Mouse (Mus musculus): ENCODE measurements around the gene F2rl2.

The F2rl2 gene

GRCm38 (mm10) chr13:95703376-95703775, 6.7 kb downstream of the F2rl2 start:
- DNase-seq (ENCODE audit: low read depth, low spot score) = no peak

- no peak for DNase-seq (ENCODE audit: low read depth, low spot score)
Measured at GRCm38 (mm10) chr13:95705589-95705988, 8.9 kb downstream of the F2rl2 start.

DNA sequence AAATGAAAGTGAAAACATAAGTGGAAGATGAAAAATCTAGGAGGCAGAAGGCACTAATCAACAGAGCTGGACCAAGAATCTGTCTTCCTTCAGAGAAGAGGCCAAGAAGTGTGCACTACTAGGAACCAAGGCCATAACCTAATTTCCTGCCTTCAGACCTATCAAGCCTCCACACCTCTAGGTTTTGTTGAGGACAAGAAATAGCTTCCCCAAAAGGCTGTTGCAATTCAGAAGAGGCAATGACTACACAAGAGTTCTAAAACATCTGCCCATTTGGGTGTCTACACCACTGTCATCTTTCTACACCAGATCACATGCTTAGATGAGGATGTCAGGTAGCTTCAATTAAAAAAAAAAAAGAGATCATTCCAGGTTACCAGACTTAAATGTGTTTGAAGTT, 15.4 kb downstream of the F2rl2 start:
- no peak for DNase-seq (ENCODE audit: low read depth, low spot score)

GRCm38 (mm10) chr13:95712570-95713268, 16.1 kb downstream of the F2rl2 start:
- DNase-seq (ENCODE audit: low read depth, low spot score) = peak; percentile 85

DNA sequence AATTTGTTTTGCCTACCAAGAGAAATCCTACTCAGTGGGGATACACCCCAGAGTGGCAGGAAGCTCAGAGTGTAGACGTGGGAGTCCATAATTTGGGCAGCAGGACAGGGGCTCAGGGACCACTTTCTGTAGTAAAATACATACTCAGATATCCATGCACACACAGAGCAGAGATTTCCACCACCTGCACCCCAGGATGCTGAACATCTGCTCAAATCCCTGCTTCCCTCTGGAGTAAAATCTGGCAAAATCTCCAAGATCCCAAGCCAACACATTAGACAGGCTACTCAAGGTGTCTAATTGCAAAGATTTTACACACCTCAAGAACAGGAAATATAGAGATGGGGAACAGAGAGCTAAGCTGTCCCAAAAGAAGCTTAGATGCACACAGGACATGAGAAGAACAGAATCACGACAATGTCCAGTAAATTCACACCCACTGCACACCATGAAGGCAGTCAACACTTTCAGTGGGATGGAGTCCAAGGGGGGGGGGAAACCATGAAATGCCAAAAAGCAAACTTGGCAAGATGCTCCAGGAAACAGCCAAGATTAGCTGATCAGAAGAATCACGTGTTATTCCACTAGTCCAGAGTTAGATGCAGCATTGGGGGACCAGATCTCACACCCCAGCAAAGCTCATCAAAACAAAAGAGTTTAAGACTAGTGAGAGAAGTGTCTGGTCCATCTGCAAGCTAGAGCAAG, 17.8 kb downstream of the F2rl2 start:
- no peak for DNase-seq (ENCODE audit: low read depth, low spot score)

GRCm38 (mm10) chr13:95715356-95715755, 18.7 kb downstream of the F2rl2 start:
- DNase-seq (ENCODE audit: low read depth, low spot score) = no peak

GRCm38 (mm10) chr13:95719320-95720232, 22.9 kb downstream of the F2rl2 start:
- peak; percentile 83 for DNase-seq (ENCODE audit: low read depth, low spot score)

- DNase-seq (ENCODE audit: low read depth, low spot score) = no peak
Measured at GRCm38 (mm10) chr13:95730491-95730890, 33.8 kb downstream of the F2rl2 start.

DNA sequence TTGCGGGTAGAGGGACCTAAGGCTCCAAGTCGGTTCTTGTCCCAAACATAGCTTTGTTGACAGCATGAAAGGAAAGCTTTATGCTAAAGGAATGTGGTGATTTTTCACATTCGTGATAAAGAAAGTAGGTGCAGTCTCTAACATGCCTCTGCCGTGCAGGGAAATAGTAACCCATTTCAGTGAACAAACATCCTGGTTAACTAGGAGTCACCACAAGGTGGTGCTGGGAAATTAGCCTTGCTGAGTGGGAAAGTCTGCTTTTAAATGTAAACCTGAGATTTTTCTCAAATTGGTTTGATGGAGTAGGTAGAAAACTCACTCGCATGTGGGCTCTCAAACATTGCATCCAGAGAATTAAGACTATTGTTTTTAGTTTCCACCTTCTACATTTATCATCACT, 43.0 kb downstream of the F2rl2 start:
- DNase-seq (ENCODE audit: low read depth, low spot score) = peak; percentile 22

DNA sequence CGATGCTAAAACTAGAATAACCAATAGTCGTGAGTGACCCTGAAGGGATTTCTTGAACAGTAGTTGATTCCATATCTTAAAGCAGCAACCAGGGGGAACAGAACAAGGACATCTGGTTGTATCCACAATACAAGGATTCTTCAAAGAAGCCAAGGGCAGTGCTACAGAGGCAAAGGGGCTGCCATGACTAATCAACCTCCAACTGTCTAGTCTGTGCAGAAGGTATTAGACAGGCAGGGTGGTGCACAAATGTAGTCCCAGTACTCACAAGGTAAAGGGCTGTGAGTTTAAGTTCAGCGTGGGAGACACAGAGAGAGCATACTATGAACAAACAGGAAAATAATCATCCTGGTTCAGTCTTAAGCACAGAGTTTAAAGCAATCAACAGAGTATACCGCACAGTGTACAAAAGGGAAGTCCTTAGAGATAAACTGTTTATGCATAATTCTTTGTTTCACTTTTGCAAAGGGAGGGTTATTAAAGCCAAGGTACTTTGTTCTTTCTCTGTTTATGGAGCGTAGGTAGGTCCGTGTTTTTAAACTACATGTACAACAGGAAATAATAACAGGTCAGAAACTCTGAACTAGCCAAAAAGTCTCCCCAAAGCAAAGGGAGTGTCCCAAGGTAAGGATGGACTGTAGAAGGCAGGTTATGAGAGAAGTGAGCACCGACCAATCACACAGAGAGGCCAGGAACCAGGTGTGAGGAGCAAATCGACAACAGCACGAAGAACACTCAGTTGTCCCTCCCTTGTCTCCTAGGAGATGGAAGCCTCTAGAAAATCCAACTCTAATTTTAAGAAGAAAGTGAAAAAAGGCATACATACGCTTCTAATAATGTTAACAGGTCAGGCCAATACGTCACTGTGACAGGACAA, 45.4 kb downstream of the F2rl2 start:
- peak; percentile 17 for DNase-seq (ENCODE audit: low read depth, low spot score)

- no peak for DNase-seq (ENCODE audit: low read depth, low spot score)
Measured at GRCm38 (mm10) chr13:95742881-95743466, 46.3 kb downstream of the F2rl2 start.

DNA sequence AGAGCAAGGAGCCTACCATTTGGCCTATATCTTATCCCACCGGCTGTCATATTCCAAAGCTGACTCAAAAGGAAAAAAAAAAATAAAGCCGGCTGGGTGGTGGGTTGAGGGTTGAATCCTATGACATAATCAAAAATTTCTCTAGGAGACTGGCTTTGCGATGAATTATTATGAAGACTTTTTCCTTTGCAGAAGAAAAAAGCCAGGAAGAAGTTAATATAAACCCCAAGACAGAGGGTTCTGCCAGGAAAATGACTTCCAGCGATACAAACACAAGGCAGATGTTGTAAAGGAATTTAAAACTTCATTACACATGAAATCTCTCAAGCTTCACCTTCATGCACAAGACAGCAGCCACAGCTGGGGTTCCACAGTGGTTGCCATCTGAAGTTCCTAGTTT, 48.8 kb downstream of the F2rl2 start:
- no peak for DNase-seq (ENCODE audit: low read depth, low spot score)

DNA sequence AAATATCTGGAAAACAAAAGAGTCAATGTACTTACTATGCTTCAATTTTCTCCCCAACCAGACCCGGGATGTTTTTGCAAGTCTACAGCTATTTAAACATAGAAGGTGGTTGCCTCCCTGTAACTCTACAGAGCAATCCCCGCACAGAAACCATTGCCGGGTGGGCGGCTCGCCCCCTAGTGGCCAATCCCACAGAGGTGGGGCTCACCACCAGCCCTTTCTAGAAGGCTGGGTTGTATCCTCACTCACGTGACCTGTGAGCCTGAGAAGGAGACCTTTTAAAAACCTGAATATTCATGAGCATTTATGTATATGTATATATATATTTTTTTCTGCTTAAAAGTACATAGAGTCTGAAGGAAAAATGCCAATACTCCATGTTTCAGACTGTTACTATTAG, 49.9 kb downstream of the F2rl2 start:
- peak; percentile 24 for DNase-seq (ENCODE audit: low read depth, low spot score)

DNA sequence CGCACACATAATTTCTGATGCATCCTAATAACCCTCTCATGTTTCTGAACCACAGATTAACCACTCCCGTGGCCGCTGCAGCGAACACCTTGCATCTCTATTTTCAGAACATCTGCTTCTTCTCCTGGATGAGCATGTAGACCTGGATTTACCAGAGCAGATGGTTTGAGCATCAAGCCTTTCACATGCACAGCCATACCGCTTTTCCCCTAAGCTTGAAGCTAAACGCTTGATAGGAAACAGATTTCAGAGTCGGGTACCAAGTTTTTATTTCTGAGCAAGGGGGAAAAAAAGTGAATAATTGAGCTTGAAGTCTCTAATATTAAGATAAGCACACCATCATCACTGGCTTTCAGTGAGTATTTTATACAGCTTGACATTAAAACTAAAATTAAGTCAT, 50.4 kb downstream of the F2rl2 start:
- DNase-seq (ENCODE audit: low read depth, low spot score) = no peak

DNA sequence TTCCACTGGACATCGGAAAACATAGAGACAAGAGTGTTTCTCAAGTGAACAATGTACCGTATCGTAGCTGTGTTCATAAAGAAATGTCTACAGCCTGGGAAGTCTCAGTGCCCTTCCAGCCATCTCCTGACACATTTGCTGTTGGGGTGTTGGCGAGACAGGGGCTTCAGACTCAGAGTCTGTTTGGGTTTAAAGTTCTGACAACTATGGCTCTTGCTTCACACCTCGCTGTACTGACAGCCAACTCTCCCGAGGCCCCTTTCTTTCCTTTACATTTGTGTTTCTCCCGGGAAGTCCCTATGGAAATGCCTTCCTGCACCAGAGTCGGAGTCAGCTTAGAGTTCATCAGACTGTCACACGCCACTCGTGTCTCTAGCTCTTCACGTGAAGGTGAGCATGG, 50.9 kb downstream of the F2rl2 start:
- no peak for DNase-seq (ENCODE audit: low read depth, low spot score)

Data from CD4-positive helper T cell, adult 2 months (primary cell).